Mouse (Mus musculus) liver, adult 2 months (tissue): ENCODE results near the gene Myl6b. TPM values are rescaled to one million over a fixed set of nuclear protein-coding genes. Genes with fewer than 3 reads are reported as not detected.

Source experiments
- DNase-seq: peaks from one replicate; pipeline ENCODE4 v3.0.0-alpha.2; 2011; ENCODE audit warnings: low read depth, low spot score; ENCODE audit errors: extremely low read depth
- H3K27ac ChIP-seq: fragments of 200-500 bp; replicated peaks from 2 replicates; pipeline ENCODE4 v1.5.1; 2012; ENCODE audit warnings: low read depth, mild to moderate bottlenecking, control low read depth, inconsistent platforms, low read length; ENCODE audit not compliant: insufficient read depth
- H3K27me3 ChIP-seq: fragments of 200-500 bp; 2 replicates; pipeline ENCODE4 v1.6.1; 2012; ENCODE audit warnings: mild to moderate bottlenecking, moderate library complexity, low read length, inconsistent platforms; ENCODE audit not compliant: control insufficient read depth, insufficient read depth
- H3K36me3 ChIP-seq: fragments of 200-500 bp; 2 replicates; pipeline ENCODE4 v1.6.1; 2012; ENCODE audit warnings: low read length, inconsistent platforms; ENCODE audit not compliant: control insufficient read depth, insufficient read depth
- H3K4me1 ChIP-seq: fragments of 200-500 bp; 2 replicates; pipeline ENCODE4 v1.6.1; 2011; ENCODE audit warnings: low read length; ENCODE audit not compliant: control insufficient read depth, insufficient read depth
- H3K4me3 ChIP-seq: fragments of 200-500 bp; 2 replicates; pipeline ENCODE4 v1.5.1; 2011; ENCODE audit warnings: low read depth, mild to moderate bottlenecking, control low read depth, low read length, moderate library complexity; ENCODE audit not compliant: insufficient read depth
- H3K79me2 ChIP-seq: fragments of 200-500 bp; 2 replicates; pipeline ENCODE4 v1.6.1; 2012; ENCODE audit warnings: inconsistent platforms, mild to moderate bottlenecking, low read length, moderate library complexity; ENCODE audit not compliant: control insufficient read depth, insufficient read depth
- H3K9ac ChIP-seq: fragments of 200-500 bp; 2 replicates; pipeline ENCODE4 v1.6.1; 2012; ENCODE audit warnings: low read depth, mild to moderate bottlenecking, control low read depth, inconsistent platforms, low read length
- CTCF ChIP-seq: fragments of 200-500 bp; IDR thresholded peaks from 2 replicates; pipeline ENCODE4 v1.5.1; 2011; ENCODE audit warnings: low read depth, low read length, control low read depth
- POLR2A ChIP-seq: fragments of 200-500 bp; IDR thresholded peaks from 2 replicates; pipeline ENCODE4 v1.6.1; 2011; ENCODE audit warnings: low read length, control low read depth; ENCODE audit not compliant: insufficient read depth; ENCODE audit errors: extremely low read depth
- WGBS: fragments of 180-500 bp; shearing (Covaris S2); methylation state at CpG from one replicate; pipeline ENCODE4 v1.1.7; 2018; 5-methylcytosine and 5-hydroxymethylcytosine counted together
- polyA plus RNA-seq: library from polyadenylated mRNA; depleted of rRNA; stranded (reverse); fragments of >200 nt; gene quantifications from 2 replicates; pipeline ENCODE4 v1.2.3, GENCODE M21; 2012
- total RNA-seq: library from RNA; depleted of rRNA; stranded (reverse); fragments of >200 nt; gene quantifications from 2 replicates; pipeline ENCODE4 v1.2.3, GENCODE M21; 2014

The Myl6b gene
- total and polyA plus RNA-seq, 2 experiments, result 0.28 to 1.1 TPM

GRCm38 (mm10) chr10:128502341-128502740 is 3.9 kb upstream of the Myl6b start:
- Histone ChIP-seq H3K79me2 (peaks cover 4% of the 10 kb centered on the region; the same call in 1 of the 2 replicates), H3K27ac (peak overlapping the region; percentile 90), H3K4me3 (no peak overlapping the region), H3K4me1 (peaks cover 16% of the 10 kb centered on the region), H3K9ac (peak overlapping the region; percentile 30; the same call in 1 of the 2 replicates), H3K36me3 (no peaks in the 10 kb centered on the region), H3K27me3 (no peaks in the 10 kb centered on the region)
- peak; percentile 98 for DNase-seq
- 13% methylated on average over 5 of the region's 5 CpGs for WGBS
- TF ChIP-seq POLR2A, result no peak
- no peak for TF ChIP-seq CTCF

GRCm38 (mm10) chr10:128499116-128499671 is 709 bp upstream of the Myl6b start:
- H3K27me3 ChIP-seq, result no peaks in the 10 kb centered on the region
- peak overlapping the region; percentile 96 for H3K27ac ChIP-seq
- no peaks in the 10 kb centered on the region; the same call in 1 of the 2 replicates for H3K79me2 ChIP-seq
- H3K4me1 ChIP-seq, result peaks cover 22% of the 10 kb centered on the region
- DNase-seq, result peak; percentile 50
- H3K36me3 ChIP-seq, result no peaks in the 10 kb centered on the region
- under 1% methylated on average over 21 of the region's 21 CpGs for WGBS
- peak overlapping the region; percentile 72 for H3K4me3 ChIP-seq
- H3K9ac ChIP-seq, result peak overlapping the region; percentile 71
- TF ChIP-seq CTCF, result no peak
- TF ChIP-seq POLR2A, result no peak

- H3K27me3 ChIP-seq, result no peaks in the 10 kb centered on the region
Observed at GRCm38 (mm10) chr10:128497134-128497737, 1.2 kb downstream of the Myl6b start.

GRCm38 (mm10) chr10:128496509-128497077 is 1.9 kb downstream of the Myl6b start:
- H3K27me3 ChIP-seq, result no peaks in the 10 kb centered on the region
- 73% methylated on average over 6 of the region's 6 CpGs for WGBS
- TF ChIP-seq CTCF, result no peak
- no peak for TF ChIP-seq POLR2A
- H3K4me1 ChIP-seq, result peaks cover 25% of the 10 kb centered on the region
- H3K27ac ChIP-seq, result no peak overlapping the region
- peaks cover 3% of the 10 kb centered on the region for H3K79me2 ChIP-seq
- DNase-seq, result no peak
- H3K9ac ChIP-seq, result no peak overlapping the region
- H3K4me3 ChIP-seq, result no peak overlapping the region
- peaks cover 3% of the 10 kb centered on the region; the same call in 1 of the 2 replicates for H3K36me3 ChIP-seq

More at GRCm38 (mm10) chr10:128497134-128497737, 1.2 kb downstream of the Myl6b start:
- Histone ChIP-seq H3K4me1 (peaks cover 24% of the 10 kb centered on the region), H3K27ac (no peak overlapping the region), H3K79me2 (no peaks in the 10 kb centered on the region; the same call in 1 of the 2 replicates), H3K4me3 (no peak overlapping the region), H3K9ac (no peak overlapping the region), H3K36me3 (no peaks in the 10 kb centered on the region)
- WGBS, result 68% methylated on average over 6 of the region's 6 CpGs
- TF ChIP-seq CTCF (no peak), POLR2A (no peak)
- no peak for DNase-seq

- WGBS, result 81% methylated on average over 4 of the region's 4 CpGs
Observed at GRCm38 (mm10) chr10:128495903-128496302, 2.6 kb downstream of the Myl6b start.

More at GRCm38 (mm10) chr10:128495903-128496302, 2.6 kb downstream of the Myl6b start:
- Histone ChIP-seq H3K4me1 (peaks cover 27% of the 10 kb centered on the region), H3K27me3 (no peaks in the 10 kb centered on the region), H3K4me3 (no peak overlapping the region), H3K36me3 (peaks cover 7% of the 10 kb centered on the region; the same call in 1 of the 2 replicates), H3K9ac (no peak overlapping the region), H3K27ac (no peak overlapping the region), H3K79me2 (peaks cover 5% of the 10 kb centered on the region)
- no peak for DNase-seq
- no peak for TF ChIP-seq CTCF
- TF ChIP-seq POLR2A, result no peak
